Mouse (Mus musculus) liver, embryonic 15.5 days (tissue): Measurements from ENCODE around the gene Zfp697. TPM values are rescaled to one million over a fixed set of nuclear protein-coding genes. Genes with fewer than 3 reads are reported as not detected.
"Not testable (repeated sequence)": the region's sequence is repeated elsewhere in the genome, so short reads cannot be mapped to it uniquely, and the experiment has no call there.

Experiments
- ATAC-seq: fragments of 200-750 bp; cut with Nextera tagmentation; 2 replicates; pipeline ENCODE4 v1.8.0; 2017; ENCODE audit warnings: moderate number of reproducible peaks, mild to moderate bottlenecking, moderate library complexity; ENCODE audit not compliant: insufficient read depth
- H3K27ac ChIP-seq: fragments of 300-500 bp; sonication (generic); replicated peaks from 2 replicates; pipeline ENCODE4 v1.5.1; 2015; ENCODE audit warnings: mild to moderate bottlenecking, inconsistent platforms
- H3K27me3 ChIP-seq: fragments of 300-500 bp; sonication (generic); 2 replicates; pipeline ENCODE4 v1.6.1; 2015; ENCODE audit warnings: mild to moderate bottlenecking, inconsistent platforms
- H3K36me3 ChIP-seq: fragments of 300-500 bp; sonication (generic); replicated peaks from 2 replicates; pipeline ENCODE4 v1.6.1; 2015; ENCODE audit warnings: moderate library complexity, mild to moderate bottlenecking, inconsistent platforms
- H3K4me1 ChIP-seq: fragments of 300-500 bp; sonication (generic); replicated peaks from 2 replicates; pipeline ENCODE4 v1.6.1; 2015; ENCODE audit warnings: inconsistent platforms
- H3K4me2 ChIP-seq: fragments of 300-500 bp; sonication (generic); 2 replicates; pipeline ENCODE4 v1.6.1; 2015; ENCODE audit warnings: moderate library complexity, mild to moderate bottlenecking, inconsistent platforms
- H3K4me3 ChIP-seq: fragments of 300-500 bp; sonication (generic); replicated peaks from 2 replicates; pipeline ENCODE4 v1.5.1; 2015; ENCODE audit warnings: mild to moderate bottlenecking, inconsistent platforms
- H3K9ac ChIP-seq: fragments of 300-500 bp; sonication (generic); 2 replicates; pipeline ENCODE4 v1.6.1; 2015; ENCODE audit warnings: moderate library complexity, mild to moderate bottlenecking, inconsistent platforms
- H3K9me3 ChIP-seq: fragments of 300-500 bp; sonication (generic); replicated peaks from 2 replicates; pipeline ENCODE4 v1.6.1; 2016; ENCODE audit warnings: inconsistent platforms
- WGBS: fragments of 180-500 bp; shearing (Covaris S2); methylation state at CpG from one replicate; pipeline ENCODE4 v1.1.7; 2015; ENCODE audit warnings: mixed read lengths; ENCODE audit not compliant: insufficient replicate concordance; 5-methylcytosine and 5-hydroxymethylcytosine counted together
- polyA plus RNA-seq: library from polyadenylated mRNA; unstranded; fragments of >200 nt; fragmentation: Nextera tagmentation; extraction: Ambion mirVana; gene quantifications from 2 replicates; pipeline ENCODE4 v1.2.1, GENCODE M21; 2015

Gene Zfp697
- polyA plus RNA-seq, 1 experiment from 2014 or later: 2.1 TPM

- no peak for ATAC-seq
- Histone ChIP-seq H3K36me3 (no peaks in the 10 kb centered on the region), H3K9me3 (no peaks in the 10 kb centered on the region), H3K4me3 (no peak overlapping the region), H3K4me1 (no peaks in the 10 kb centered on the region), H3K9ac (no peak overlapping the region), H3K27ac (no peak overlapping the region), H3K27me3 (no peaks in the 10 kb centered on the region), H3K4me2 (no peak overlapping the region)
- WGBS: 71% methylated on average over 2 of the region's 2 CpGs
These were observed 344.0 kb downstream of the Zfp697 start for GRCm38 (mm10) chr3:98726281-98726680.

- WGBS: 63% methylated on average over 2 of the region's 2 CpGs
- no peaks in the 10 kb centered on the region for H3K9me3 ChIP-seq
- no peak overlapping the region for H3K4me2 ChIP-seq
- no peak for ATAC-seq
- no peaks in the 10 kb centered on the region for H3K27me3 ChIP-seq
- H3K4me1 ChIP-seq: no peaks in the 10 kb centered on the region
- H3K9ac ChIP-seq: no peak overlapping the region
- H3K4me3 ChIP-seq: no peak overlapping the region
- no peaks in the 10 kb centered on the region for H3K36me3 ChIP-seq
- no peak overlapping the region for H3K27ac ChIP-seq
These were observed 351.5 kb downstream of the Zfp697 start for GRCm38 (mm10) chr3:98733724-98734123.

- Histone ChIP-seq H3K9me3 (no peaks in the 10 kb centered on the region), H3K27me3 (no peaks in the 10 kb centered on the region), H3K9ac (no peak overlapping the region), H3K4me1 (no peaks in the 10 kb centered on the region), H3K4me2 (no peak overlapping the region), H3K36me3 (no peaks in the 10 kb centered on the region), H3K4me3 (no peak overlapping the region), H3K27ac (no peak overlapping the region)
- WGBS: 52% methylated on average over 4 of the region's 4 CpGs
- no peak for ATAC-seq
These were observed 352.1 kb downstream of the Zfp697 start for GRCm38 (mm10) chr3:98734340-98734739.

GRCm38 (mm10) chr3:98741043-98741442, 358.8 kb downstream of the Zfp697 start:
- not testable (repeated sequence) for H3K4me3 ChIP-seq, H3K27ac ChIP-seq, ATAC-seq, H3K27me3 ChIP-seq, H3K9me3 ChIP-seq, H3K9ac ChIP-seq, H3K4me1 ChIP-seq, H3K36me3 ChIP-seq, H3K4me2 ChIP-seq
- 46% methylated on average over 1 of the region's 1 CpGs for WGBS

GRCm38 (mm10) chr3:98752171-98752570, 369.9 kb downstream of the Zfp697 start:
- no peaks in the 10 kb centered on the region for H3K36me3 ChIP-seq
- H3K27me3 ChIP-seq: no peaks in the 10 kb centered on the region
- H3K4me3 ChIP-seq: no peak overlapping the region
- no peak for ATAC-seq
- no peaks in the 10 kb centered on the region for H3K4me1 ChIP-seq
- no peaks in the 10 kb centered on the region for H3K9me3 ChIP-seq
- H3K9ac ChIP-seq: no peak overlapping the region
- no peak overlapping the region for H3K4me2 ChIP-seq
- 25% methylated on average over 2 of the region's 2 CpGs for WGBS
- no peak overlapping the region for H3K27ac ChIP-seq

- Histone ChIP-seq H3K4me1 (no peaks in the 10 kb centered on the region), H3K9me3 (no peaks in the 10 kb centered on the region), H3K9ac (no peak overlapping the region), H3K4me3 (no peak overlapping the region), H3K4me2 (no peak overlapping the region), H3K27me3 (no peaks in the 10 kb centered on the region), H3K36me3 (no peaks in the 10 kb centered on the region), H3K27ac (no peak overlapping the region)
- 55% methylated on average over 3 of the region's 3 CpGs for WGBS
- ATAC-seq: no peak
These were observed 374.6 kb downstream of the Zfp697 start for GRCm38 (mm10) chr3:98756836-98757235.

- no peak for ATAC-seq
These were observed 381.9 kb downstream of the Zfp697 start for GRCm38 (mm10) chr3:98764155-98764554.

GRCm38 (mm10) chr3:98780921-98781320, 398.7 kb downstream of the Zfp697 start:
- no peak overlapping the region for H3K4me2 ChIP-seq
- no peaks in the 10 kb centered on the region for H3K36me3 ChIP-seq
- H3K4me1 ChIP-seq: no peaks in the 10 kb centered on the region
- no peaks in the 10 kb centered on the region for H3K27me3 ChIP-seq
- no peak overlapping the region for H3K27ac ChIP-seq
- H3K9me3 ChIP-seq: no peaks in the 10 kb centered on the region
- H3K4me3 ChIP-seq: no peak overlapping the region
- no peak overlapping the region for H3K9ac ChIP-seq
- ATAC-seq: no peak

More at GRCm38 (mm10) chr3:98764155-98764554, 381.9 kb downstream of the Zfp697 start:
- Histone ChIP-seq H3K36me3 (no peaks in the 10 kb centered on the region), H3K4me3 (no peak overlapping the region), H3K27ac (no peak overlapping the region), H3K27me3 (no peaks in the 10 kb centered on the region), H3K9ac (no peak overlapping the region), H3K9me3 (no peaks in the 10 kb centered on the region), H3K4me2 (no peak overlapping the region), H3K4me1 (no peaks in the 10 kb centered on the region)

GRCm38 (mm10) chr3:98782181-98782868, 400.1 kb downstream of the Zfp697 start:
- no peaks in the 10 kb centered on the region for H3K4me1 ChIP-seq
- H3K4me2 ChIP-seq: no peak overlapping the region
- H3K9ac ChIP-seq: no peak overlapping the region
- no peaks in the 10 kb centered on the region for H3K9me3 ChIP-seq
- H3K27ac ChIP-seq: no peak overlapping the region
- ATAC-seq: no peak
- no peaks in the 10 kb centered on the region for H3K36me3 ChIP-seq
- H3K4me3 ChIP-seq: no peak overlapping the region
- no peaks in the 10 kb centered on the region for H3K27me3 ChIP-seq

GRCm38 (mm10) chr3:98786551-98786950, 404.3 kb downstream of the Zfp697 start:
- 31% methylated on average over 2 of the region's 2 CpGs for WGBS
- Histone ChIP-seq H3K36me3 (no peaks in the 10 kb centered on the region), H3K9me3 (no peaks in the 10 kb centered on the region), H3K4me1 (no peaks in the 10 kb centered on the region), H3K27ac (no peak overlapping the region), H3K27me3 (no peaks in the 10 kb centered on the region), H3K4me2 (no peak overlapping the region), H3K9ac (no peak overlapping the region), H3K4me3 (no peak overlapping the region)
- ATAC-seq: no peak
